Mouse (Mus musculus) WW6 (cell line): ENCODE measurements at regions not wholly inside any gene's neighbourhood (a gene's known extent, or its start where the extent isn't known, plus 50 kb on each side); places are given as distances from the start of the nearest gene placed in this dataset.
A peak's percentile ranks its signal among the peaks of the same experiment; 100 is the strongest.

Experiments
- DNase-seq: peaks from one replicate; pipeline ENCODE4 v3.0.0-alpha.2; 2013; ENCODE audit warnings: low read depth, low spot score

DNA sequence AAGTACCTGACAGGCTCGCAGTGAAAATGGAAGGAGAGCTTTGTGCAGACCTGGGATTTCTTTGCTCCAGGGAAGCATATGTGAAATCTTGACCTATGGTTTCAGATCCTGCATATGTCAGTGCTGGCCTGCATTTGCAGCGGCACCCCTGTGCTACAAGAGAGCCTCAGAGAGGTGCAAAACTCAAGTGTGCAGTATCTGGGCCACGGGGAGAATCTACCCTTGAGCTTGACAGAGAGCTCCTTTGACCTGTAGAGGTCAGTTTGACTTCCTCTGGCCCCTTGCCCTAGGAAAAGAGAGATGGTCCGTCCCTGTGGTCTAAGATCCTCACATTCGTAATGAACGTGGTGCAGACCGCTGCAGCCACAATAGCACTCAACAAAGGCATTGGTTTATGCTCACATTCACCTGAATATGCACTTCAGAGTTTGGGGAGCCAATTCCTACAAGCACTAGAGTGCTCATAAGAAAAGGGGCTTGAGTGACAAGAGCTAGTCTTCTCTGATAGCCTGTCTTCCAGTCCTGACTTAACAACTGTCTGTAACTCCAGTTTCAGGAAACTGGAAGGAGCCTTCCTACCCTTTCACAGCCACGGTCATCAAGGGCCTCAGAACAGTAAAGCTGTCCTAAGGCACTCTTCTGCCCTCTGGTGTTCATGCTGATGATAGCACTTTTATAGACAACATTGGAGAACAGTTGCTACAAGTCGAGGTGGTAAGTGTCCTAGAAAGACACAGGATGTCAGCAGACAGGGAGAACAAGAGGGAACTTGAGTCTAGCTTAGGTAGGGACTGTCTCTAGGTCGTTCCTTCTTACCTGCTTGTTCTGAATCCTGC is 200.0 kb upstream of the Apob start:
- peak; percentile 33 for DNase-seq

GRCm38 (mm10) chr12:7778056-7778440 is 199.4 kb upstream of the Apob start:
- no peak for DNase-seq

DNA sequence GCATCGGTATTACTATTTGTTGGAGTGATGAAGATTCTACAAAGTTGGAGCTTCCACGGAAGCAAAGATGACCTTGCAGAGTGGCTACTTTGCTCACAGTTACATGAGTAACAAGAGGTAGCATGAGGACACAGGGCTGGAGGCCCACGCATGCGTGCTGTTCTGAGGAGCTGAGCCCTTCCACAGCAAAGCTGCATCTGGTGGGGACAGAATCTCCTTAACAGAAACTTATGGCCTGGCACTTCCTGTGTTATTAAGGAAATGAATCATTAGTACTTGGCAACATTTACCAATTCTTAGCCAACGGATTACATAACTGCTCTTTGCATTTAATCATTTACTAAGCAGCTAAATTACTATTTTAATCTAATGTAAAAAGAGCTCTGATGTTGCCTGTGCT is 160.8 kb upstream of the Apob start:
- no peak for DNase-seq

- DNase-seq = no peak
Observed at GRCm38 (mm10) chr12:7820006-7820704, 157.3 kb upstream of the Apob start.

GRCm38 (mm10) chr12:7820718-7821117 is 156.7 kb upstream of the Apob start:
- no peak for DNase-seq

GRCm38 (mm10) chr12:7835731-7836130 is 141.7 kb upstream of the Apob start:
- DNase-seq = no peak

DNA sequence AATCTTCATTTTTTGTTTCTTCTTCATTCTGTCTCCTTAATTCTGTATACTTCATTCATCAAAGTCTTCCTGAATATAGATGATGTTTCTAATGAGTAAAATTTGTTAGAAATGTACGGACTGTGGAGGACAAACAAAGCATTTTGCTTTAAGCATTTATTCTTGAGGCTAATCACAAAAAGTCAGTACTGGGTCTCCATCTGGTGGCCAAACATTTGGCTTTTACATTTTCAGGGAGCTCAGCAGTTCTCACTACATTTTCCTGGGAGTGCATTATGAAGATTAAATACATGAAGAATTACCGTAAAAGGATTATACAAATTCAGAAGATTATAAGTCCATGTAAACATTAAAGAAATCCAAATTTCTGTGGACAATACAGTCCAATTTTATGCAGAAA is 123.6 kb upstream of the Apob start:
- DNase-seq = no peak

GRCm38 (mm10) chr12:7855683-7856082 is 121.8 kb upstream of the Apob start:
- no peak for DNase-seq

DNA sequence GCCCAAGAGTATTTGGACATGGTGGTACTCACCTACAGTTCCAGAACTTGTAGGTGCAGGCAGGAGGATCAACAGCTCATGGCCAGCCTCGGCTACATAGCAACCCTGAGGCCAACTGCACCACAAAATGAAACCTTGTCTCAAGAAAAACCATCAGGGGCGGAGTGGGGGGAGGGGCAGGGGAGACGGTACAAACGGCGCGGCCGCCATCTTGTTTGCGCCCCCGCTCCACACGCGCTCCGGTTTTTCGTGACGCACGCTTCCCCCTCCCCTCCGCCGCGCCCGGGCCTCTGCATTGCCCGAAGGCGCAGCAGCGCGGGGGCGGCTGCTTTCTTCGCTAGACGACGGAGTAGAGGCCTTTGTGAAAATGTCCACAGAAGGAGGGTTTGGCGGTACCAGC is 117.9 kb upstream of the Apob start:
- DNase-seq = no peak

- no peak for DNase-seq
Observed at GRCm38 (mm10) chr12:7870004-7870403, 107.4 kb upstream of the Apob start.

DNA sequence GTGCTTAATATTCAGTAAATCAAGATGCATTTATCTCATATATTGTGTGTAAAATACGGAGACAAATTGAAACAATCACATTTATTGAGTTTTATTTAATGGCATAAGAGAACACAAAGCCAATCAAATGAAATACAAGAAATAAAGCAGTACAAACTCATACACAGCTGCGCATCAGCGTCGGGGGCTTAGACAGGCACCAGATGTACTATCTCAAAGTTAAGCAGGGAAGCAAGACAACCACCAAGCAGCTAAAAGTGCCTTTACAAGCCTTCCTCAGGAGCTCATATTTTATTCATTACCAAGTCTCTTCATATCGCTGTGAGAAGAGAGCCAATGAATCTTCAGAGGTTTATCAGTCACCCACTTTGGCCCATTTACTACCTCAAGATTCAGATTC is 107.0 kb upstream of the Apob start:
- DNase-seq = no peak

DNA sequence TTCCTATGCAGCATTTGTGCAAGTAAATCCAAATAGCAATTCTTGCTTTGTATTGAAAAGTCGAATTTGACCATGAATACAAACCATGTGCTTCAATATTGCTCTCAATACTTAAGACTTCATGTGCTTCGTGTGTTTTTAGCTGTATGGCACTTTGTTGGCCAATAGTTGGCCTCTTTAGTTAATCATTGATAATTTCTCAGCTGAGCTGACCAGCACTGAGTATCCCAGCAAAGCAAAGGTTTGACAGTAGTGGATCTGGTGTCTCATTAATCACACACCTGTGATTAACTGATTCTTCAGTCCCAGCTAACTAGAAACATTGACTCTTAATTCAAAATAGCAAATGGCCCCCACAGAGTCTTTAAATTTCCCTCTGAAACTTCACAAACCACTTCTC is 102.0 kb upstream of the Apob start:
- no peak for DNase-seq

DNA sequence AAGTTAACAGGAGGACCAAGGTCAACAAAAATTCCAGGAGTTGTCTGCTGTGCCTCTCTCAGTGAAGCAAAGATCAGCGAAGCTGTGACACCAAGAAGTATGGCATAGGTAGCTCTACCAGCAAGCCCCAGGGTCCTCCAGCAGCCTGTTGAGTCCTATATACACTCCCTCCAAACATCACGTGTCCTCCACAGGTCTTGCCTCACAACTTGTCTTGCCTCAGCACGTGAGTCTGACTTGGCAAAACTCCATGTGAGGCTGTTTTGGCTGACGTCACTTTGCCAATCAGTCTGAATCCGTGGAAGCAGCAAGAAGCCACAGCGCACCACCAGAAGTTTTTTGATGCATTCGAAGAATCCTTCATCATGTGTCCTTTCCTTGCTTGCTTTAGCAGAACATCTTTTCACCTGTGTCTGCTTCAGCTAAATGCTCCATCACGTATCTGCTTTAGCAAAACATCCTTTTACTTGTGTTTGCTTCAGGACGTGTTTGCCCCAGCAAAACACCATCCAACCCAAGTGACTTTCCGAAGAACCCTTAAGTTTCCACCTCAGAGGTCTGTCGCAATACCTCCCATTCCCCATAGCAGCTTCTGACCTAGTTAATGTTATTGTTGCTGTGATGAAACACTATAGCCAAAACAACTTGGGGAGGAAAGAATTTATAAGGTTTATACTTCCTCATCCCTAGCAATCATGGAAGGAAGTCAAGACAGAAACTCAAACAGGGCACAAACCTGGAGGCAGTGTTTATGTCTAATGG is 101.0 kb upstream of the Apob start:
- no peak for DNase-seq

DNA sequence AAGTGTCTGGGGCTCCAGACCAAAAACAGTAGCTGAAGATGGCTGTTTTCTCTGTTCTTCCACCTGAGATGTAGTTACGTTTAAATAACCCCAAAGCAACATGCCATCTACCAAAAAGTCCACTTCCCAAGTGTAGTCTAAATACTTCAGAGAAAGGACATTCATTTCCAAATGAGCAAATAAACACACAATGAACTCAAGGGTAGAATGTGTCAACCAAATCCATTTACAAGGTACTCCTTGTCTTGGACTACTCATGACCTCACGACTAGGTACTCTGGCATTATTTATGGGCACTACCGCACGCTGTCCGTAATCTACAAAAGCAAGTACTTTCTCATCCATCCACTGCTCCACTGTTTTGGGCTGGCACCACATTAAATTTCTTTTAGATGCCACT is 98.7 kb upstream of the Apob start:
- DNase-seq = no peak

DNA sequence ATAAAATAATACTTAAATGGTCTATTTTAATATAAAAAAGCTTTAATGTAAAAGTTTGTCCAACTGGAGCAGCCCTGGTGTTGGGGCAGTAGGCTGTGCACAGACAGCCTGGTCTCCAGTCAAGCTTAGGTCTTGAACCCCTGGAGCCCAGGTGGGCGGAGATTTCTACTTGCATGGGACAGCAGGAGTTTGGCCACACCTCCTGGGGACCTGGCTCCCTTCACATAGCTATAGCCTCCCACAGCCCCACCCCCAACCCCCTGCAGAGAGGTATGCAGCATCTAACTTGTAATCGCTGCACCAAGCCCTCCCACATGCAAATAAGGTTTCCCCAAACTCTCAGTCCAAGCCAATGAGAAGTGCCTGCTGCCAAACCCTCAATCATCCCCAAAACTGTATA is 81.3 kb upstream of the Apob start:
- peak; percentile 46 for DNase-seq

DNA sequence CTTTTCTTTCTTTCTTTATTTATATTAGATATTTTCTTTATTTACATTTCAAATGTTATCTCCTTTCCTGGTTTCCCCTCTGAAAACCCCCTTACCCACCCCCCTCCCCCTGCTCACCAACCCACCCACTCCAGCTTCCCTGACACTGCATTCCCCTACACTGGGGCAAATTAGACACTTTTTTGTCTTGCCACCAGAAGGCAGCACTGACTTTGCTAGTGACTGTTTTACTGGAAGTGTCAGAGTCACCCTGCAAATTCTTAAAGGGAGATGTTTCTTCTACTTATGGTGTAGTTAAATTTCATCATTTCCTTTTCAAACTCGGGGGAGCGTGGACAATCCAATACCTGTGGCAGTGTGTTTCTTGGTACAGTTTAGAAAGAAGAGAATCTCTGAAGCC is 72.1 kb upstream of the Apob start:
- DNase-seq = no peak

DNA sequence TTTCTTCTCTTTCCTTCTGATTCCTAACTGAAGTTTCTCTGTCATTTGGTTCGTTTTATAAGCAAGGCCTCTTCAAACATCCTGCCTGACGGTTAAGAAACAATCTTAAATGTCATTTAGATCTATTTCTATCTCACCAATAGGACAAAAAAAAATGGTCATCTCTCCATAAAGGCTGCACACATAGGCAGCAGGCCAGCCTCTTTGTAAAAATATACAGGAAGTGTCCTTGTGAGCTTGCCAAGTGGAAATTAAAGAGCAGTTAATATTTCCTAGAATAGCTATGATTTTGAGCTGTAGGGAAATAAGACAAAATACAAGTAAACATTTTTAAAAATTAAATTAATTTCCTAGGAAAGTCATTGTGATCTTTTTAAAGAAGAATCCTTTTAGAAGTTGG is 70.6 kb upstream of the Apob start:
- DNase-seq = no peak

DNA sequence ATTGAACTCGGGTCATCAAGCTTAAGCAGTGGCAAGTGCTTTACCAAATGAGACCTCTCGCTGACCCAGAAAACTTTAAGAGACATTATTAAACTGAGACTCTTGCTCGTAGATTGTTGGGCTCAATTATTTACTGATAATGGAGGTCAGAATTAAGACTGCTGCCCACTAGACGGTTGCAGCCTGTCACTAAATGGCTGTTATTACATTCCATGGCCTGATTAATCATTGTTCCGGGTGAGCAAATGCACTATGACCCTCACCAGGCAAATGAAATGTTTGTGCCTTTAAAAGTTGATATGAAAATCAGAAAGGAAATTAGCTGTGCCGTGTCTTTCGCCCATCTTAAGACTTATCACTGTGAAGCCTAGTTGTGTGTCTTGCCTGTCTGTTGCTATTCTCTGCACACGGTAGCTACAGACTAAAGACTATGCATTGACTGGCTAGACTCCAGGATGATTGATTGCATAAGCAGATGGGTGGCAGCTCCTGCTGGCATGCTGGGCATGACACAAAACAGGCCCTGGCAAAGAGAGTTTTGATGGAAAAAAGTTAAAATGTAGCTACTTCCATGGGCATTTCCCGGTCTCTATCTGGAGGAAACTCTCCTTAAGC is 67.6 kb upstream of the Apob start:
- DNase-seq = no peak

- DNase-seq = no peak
Observed at GRCm38 (mm10) chr12:7910509-7910908, 66.9 kb upstream of the Apob start.

GRCm38 (mm10) chr12:7918385-7918784 is 59.1 kb upstream of the Apob start:
- no peak for DNase-seq

GRCm38 (mm10) chr12:7918967-7919708 is 58.3 kb upstream of the Apob start:
- no peak for DNase-seq
